Mouse (Mus musculus) kidney, embryonic 14.5 days (tissue): ENCODE measurements around the gene Mllt10. TPM values are rescaled to one million over a fixed set of nuclear protein-coding genes. Genes with fewer than 3 reads are reported as not detected.
"Not testable (repeated sequence)": the region's sequence is repeated elsewhere in the genome, so short reads cannot be mapped to it uniquely, and the experiment has no call there.

Experiments
- ATAC-seq: fragments of 200-750 bp; cut with Nextera tagmentation; 2 replicates; pipeline ENCODE4 v1.8.0; 2017; ENCODE audit warnings: moderate number of reproducible peaks, mild to moderate bottlenecking, moderate TSS enrichment, moderate library complexity; ENCODE audit not compliant: low FRiP score, low TSS enrichment
- H3K27ac ChIP-seq: fragments of 300-500 bp; sonication (generic); 2 replicates; pipeline ENCODE4 v1.5.1; 2014; ENCODE audit warnings: low read depth, mild to moderate bottlenecking, low read length, moderate library complexity, mixed read lengths
- H3K27me3 ChIP-seq: fragments of 300-500 bp; sonication (generic); 2 replicates; pipeline ENCODE4 v1.6.1; 2014; ENCODE audit warnings: mild to moderate bottlenecking, low read length; ENCODE audit not compliant: control insufficient read depth, insufficient read depth
- H3K36me3 ChIP-seq: fragments of 300-500 bp; sonication (generic); 2 replicates; pipeline ENCODE4 v1.6.1; 2014; ENCODE audit warnings: low read length, mixed read lengths; ENCODE audit not compliant: control insufficient read depth, insufficient read depth
- H3K4me1 ChIP-seq: fragments of 300-500 bp; sonication (generic); 2 replicates; pipeline ENCODE4 v1.6.1; 2014; ENCODE audit warnings: low read length, mixed read lengths; ENCODE audit not compliant: control insufficient read depth, insufficient read depth
- H3K4me2 ChIP-seq: fragments of 300-500 bp; sonication (generic); replicated peaks from 2 replicates; pipeline ENCODE4 v1.6.1; 2014; ENCODE audit warnings: low read depth, mild to moderate bottlenecking, low read length
- H3K4me3 ChIP-seq: fragments of 300-500 bp; sonication (generic); 2 replicates; pipeline ENCODE4 v1.5.1; 2014; ENCODE audit warnings: mild to moderate bottlenecking, low read length
- H3K9ac ChIP-seq: fragments of 300-500 bp; sonication (generic); 2 replicates; pipeline ENCODE4 v1.6.1; 2014; ENCODE audit warnings: low read depth, mild to moderate bottlenecking, low read length, moderate library complexity
- H3K9me3 ChIP-seq: fragments of 300-500 bp; sonication (generic); 2 replicates; pipeline ENCODE4 v1.6.1; 2016; ENCODE audit warnings: low read length; ENCODE audit not compliant: control insufficient read depth
- WGBS: fragments of 180-500 bp; shearing (Covaris S2); extraction: QIAGEN DNeasy Blood & Tissue Kit; methylation state at CpG from one replicate; pipeline ENCODE4 v1.1.7; 2014; 5-methylcytosine and 5-hydroxymethylcytosine counted together
- polyA plus RNA-seq: library from polyadenylated mRNA; unstranded; fragments of >200 nt; fragmentation: Nextera tagmentation; extraction: Ambion mirVana; gene quantifications from 2 replicates; pipeline ENCODE4 v1.2.1, GENCODE M21; 2014

Gene Mllt10
- polyA plus RNA-seq, 1 experiment from 2014 or later = 58.7 TPM

DNA sequence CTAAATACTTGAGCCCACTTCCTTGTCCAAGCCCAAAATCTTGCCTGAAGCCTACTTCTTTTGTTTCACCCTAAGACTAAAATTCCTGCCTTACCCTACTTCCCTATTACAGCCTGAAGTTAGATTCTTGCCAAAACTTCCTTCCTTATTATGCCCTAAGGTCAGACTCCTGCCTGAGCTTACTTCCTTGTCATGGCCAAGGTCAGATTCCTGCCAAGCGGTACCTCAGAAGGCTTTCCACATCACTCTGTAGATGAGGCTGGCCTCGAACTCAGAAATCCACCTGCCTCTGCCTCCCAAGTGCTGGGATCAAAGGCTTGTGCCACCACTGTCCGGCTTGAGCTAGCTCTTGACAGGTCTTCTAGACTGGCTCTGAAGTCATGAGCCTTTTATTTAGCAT lies 32.7 kb downstream of the Mllt10 start:
- H3K4me2 ChIP-seq, H3K9me3 ChIP-seq, H3K4me1 ChIP-seq, H3K9ac ChIP-seq, H3K27me3 ChIP-seq, H3K4me3 ChIP-seq, ATAC-seq, H3K27ac ChIP-seq: not testable (repeated sequence)
- H3K36me3 ChIP-seq = peaks cover 74% of the 10 kb centered on the region
- 93% methylated on average over 3 of the region's 3 CpGs for WGBS

DNA sequence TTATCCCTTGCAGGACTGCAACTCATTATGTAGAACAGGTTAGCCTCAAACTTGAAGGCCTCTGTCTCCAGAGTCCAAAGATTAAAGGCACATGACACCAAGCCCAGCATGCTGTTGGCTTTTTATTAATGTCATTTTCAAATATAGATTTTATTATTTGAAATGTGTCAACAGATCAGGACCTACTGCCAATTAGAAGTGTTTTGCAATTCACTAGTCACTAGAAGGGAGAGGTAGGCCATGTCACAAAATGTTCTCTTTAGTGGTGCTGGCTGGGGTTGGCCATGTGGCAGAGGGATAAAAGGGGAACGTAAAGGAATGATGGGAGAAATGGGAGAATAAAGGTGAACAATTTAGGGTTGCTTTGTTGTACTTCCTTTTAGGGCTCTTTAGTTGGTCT lies 38.8 kb downstream of the Mllt10 start:
- no peak overlapping the region for H3K27ac ChIP-seq
- H3K4me1 ChIP-seq = no peaks in the 10 kb centered on the region
- H3K4me3 ChIP-seq = no peak overlapping the region
- 100% methylated on average over 1 of the region's 1 CpGs for WGBS
- ATAC-seq = no peak
- no peaks in the 10 kb centered on the region for H3K27me3 ChIP-seq
- peaks cover 40% of the 10 kb centered on the region for H3K36me3 ChIP-seq
- H3K4me2 ChIP-seq = no peak overlapping the region
- no peak overlapping the region for H3K9ac ChIP-seq
- no peaks in the 10 kb centered on the region for H3K9me3 ChIP-seq

DNA sequence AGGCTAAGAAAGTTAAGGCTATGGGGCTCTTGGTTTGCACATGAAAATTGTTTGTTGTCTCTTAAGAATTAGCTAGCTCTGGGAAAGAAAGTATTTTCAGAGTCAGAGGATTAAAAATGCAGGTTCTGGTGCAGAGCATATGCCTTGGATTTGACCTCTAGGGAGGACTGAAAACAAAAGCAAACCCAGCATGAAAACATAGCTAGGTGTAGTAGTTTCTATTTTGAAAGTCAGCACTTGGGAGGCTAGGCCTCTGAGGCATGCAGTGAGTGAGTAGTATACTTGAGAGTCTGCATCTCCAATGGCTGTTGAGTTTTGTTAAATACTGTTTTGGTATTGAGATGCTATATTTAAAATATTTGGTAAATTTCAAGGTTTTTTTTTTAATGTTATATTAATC lies 39.3 kb downstream of the Mllt10 start:
- no peaks in the 10 kb centered on the region for H3K27me3 ChIP-seq
- peaks cover 39% of the 10 kb centered on the region for H3K36me3 ChIP-seq
- ATAC-seq = no peak
- H3K27ac ChIP-seq = no peak overlapping the region
- no peak overlapping the region for H3K4me2 ChIP-seq
- H3K4me3 ChIP-seq = no peak overlapping the region
- no peaks in the 10 kb centered on the region for H3K4me1 ChIP-seq
- H3K9me3 ChIP-seq = no peaks in the 10 kb centered on the region
- no peak overlapping the region for H3K9ac ChIP-seq

DNA sequence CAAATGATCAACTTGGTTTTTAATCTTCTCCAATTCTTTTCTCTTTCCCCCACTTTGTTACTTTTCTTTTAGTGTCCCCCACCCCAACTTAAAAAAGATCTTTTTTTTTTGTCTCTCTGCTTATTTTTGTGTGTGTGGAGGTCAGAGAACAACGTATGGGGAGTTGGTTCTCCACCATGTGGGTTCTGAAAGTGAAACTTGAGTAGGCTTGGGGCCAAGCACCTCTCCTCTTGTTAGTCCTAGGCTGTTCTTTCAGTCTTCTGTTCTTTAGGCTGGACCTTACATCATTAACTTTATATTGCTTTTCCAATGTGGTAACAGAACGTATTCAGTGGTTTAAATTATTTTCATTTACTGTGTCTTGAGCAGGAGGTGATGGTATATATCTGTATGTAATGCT lies 40.8 kb downstream of the Mllt10 start:
- H3K4me1 ChIP-seq = no peaks in the 10 kb centered on the region
- WGBS = 47% methylated on average over 2 of the region's 2 CpGs
- no peak for ATAC-seq
- no peak overlapping the region for H3K4me3 ChIP-seq
- H3K9ac ChIP-seq = no peak overlapping the region
- peaks cover 32% of the 10 kb centered on the region for H3K36me3 ChIP-seq
- H3K4me2 ChIP-seq = no peak overlapping the region
- H3K27ac ChIP-seq = no peak overlapping the region
- no peaks in the 10 kb centered on the region for H3K27me3 ChIP-seq
- no peaks in the 10 kb centered on the region for H3K9me3 ChIP-seq

DNA sequence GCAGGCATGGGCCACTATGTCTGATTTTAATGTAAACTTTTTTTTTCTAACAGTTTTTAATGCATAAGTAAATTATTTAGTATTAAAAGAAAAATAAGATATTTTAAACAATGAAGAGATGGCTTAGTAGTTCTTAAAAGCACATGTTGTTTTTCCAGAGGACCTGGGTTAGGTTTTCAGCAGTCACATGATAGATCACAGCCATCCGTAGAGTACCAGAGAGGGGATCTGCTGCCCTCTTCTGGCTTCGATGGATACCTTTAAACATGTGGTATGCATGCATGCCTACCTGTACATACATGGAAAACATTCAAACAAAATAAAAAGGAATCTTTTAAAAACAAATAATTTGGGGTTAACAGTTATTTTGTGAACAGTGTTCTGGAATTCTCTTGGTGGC lies 45.9 kb downstream of the Mllt10 start:
- no peak overlapping the region for H3K4me2 ChIP-seq
- H3K36me3 ChIP-seq = peaks cover 29% of the 10 kb centered on the region

DNA sequence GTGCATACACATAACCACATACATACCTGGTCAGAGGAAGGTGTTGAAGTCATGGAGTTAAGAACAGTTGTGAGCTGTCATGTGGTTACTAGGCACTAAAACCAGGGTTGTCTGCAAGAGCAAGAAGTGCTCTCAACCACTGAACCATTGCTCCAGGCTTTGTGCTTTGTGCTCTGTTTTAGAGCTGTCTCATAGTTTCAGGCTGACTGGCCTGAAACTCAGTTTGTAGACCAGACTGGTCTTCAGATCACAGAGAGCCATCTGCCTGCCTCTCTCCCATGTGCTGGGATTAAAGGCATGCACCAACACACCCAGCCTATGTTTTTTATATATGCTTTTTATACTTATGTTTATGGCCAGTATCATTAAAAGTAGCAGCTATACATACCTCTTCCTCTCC lies 52.5 kb downstream of the Mllt10 start:
- Histone ChIP-seq H3K4me2 (no peak overlapping the region), H3K27me3 (no peaks in the 10 kb centered on the region)

More for the DNA sequence above, 45.9 kb downstream of the Mllt10 start:
- Histone ChIP-seq H3K9me3 (no peaks in the 10 kb centered on the region), H3K27ac (no peak overlapping the region), H3K27me3 (no peaks in the 10 kb centered on the region), H3K9ac (no peak overlapping the region), H3K4me3 (no peak overlapping the region), H3K4me1 (no peaks in the 10 kb centered on the region)
- WGBS = 88% methylated on average over 2 of the region's 2 CpGs
- ATAC-seq = no peak

DNA sequence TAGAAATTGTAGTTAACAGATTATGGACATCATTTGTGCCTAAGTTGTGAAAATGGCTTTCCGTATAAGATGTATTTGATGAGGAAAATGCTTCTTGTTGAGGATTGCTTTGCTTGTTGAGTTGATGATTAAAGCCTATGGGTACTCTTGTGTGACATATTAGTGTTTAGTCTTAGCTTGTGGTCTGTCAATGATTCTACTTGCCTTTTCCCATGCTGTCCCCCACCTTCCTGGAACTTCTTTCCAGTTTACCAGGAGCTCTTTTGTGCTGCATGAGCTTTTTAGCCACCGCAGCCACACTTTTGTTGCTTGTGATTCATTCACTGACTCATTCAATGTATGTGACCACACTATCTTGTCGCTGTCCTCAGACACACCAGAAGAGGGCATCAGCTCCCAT lies 53.2 kb downstream of the Mllt10 start:
- WGBS = 83% methylated on average over 3 of the region's 3 CpGs
- H3K36me3 ChIP-seq = peaks cover 8% of the 10 kb centered on the region
- H3K27ac ChIP-seq = no peak overlapping the region

More for the DNA sequence above, 52.5 kb downstream of the Mllt10 start:
- no peak overlapping the region for H3K27ac ChIP-seq
- no peak for ATAC-seq
- H3K9me3 ChIP-seq = no peaks in the 10 kb centered on the region
- H3K4me1 ChIP-seq = no peaks in the 10 kb centered on the region
- no peak overlapping the region for H3K9ac ChIP-seq
- H3K36me3 ChIP-seq = peaks cover 5% of the 10 kb centered on the region
- H3K4me3 ChIP-seq = no peak overlapping the region

DNA sequence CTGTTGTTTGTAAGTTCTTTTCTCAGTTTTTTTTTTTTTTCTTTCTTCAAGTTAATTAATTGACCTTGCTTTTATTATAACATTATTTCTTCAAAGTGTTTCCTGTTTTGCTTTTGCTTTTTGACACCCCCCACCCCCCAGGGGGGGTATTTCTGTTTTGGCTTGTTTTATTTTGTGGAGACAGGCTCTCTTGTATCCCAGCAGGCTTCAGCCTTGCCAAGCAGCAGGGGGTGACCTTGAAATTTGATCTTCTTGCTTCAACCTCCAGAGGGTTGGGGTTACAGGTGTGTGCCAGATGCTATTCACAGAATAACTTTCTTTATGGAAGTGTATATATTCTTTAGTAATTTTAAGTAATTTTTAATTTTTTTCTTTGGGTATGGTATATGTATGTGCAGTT lies 56.4 kb downstream of the Mllt10 start:
- Histone ChIP-seq H3K27me3 (no peaks in the 10 kb centered on the region), H3K36me3 (peaks cover 15% of the 10 kb centered on the region; the same call in 1 of the 2 replicates)
- no peak for ATAC-seq

More for the DNA sequence above, 53.2 kb downstream of the Mllt10 start:
- Histone ChIP-seq H3K4me1 (no peaks in the 10 kb centered on the region), H3K4me2 (no peak overlapping the region), H3K9ac (no peak overlapping the region), H3K27me3 (no peaks in the 10 kb centered on the region), H3K9me3 (no peaks in the 10 kb centered on the region), H3K4me3 (no peak overlapping the region)
- ATAC-seq = 0 out of 2 replicates have a peak, but pooled peaks have one; percentile 35

DNA sequence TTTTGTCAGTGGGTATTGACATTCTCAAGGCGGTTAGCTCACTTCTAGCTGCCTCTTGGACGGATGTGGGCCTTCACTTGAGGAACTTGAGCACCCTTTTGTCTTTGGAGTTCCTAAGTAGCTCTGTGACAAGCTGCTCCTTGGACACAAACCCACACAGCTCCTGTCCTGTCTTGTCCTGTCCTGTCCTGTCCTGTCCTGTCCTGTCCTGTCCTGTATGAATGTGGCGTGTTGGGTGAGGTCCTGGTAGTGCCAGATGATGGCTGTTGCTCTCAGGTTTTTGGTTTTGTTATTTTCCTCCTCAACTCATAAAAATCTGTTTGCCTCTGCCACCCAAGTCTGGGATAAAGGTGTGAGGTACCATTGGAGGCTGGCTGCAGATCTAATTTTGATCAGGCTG lies 61.4 kb downstream of the Mllt10 start:
- H3K36me3 ChIP-seq = peaks cover 19% of the 10 kb centered on the region; the same call in 1 of the 2 replicates
- 82% methylated on average over 3 of the region's 3 CpGs for WGBS

More for the DNA sequence above, 56.4 kb downstream of the Mllt10 start:
- no peak overlapping the region for H3K9ac ChIP-seq
- no peaks in the 10 kb centered on the region for H3K9me3 ChIP-seq
- H3K4me3 ChIP-seq = no peak overlapping the region
- H3K27ac ChIP-seq = no peak overlapping the region
- no peaks in the 10 kb centered on the region for H3K4me1 ChIP-seq
- no peak overlapping the region for H3K4me2 ChIP-seq

DNA sequence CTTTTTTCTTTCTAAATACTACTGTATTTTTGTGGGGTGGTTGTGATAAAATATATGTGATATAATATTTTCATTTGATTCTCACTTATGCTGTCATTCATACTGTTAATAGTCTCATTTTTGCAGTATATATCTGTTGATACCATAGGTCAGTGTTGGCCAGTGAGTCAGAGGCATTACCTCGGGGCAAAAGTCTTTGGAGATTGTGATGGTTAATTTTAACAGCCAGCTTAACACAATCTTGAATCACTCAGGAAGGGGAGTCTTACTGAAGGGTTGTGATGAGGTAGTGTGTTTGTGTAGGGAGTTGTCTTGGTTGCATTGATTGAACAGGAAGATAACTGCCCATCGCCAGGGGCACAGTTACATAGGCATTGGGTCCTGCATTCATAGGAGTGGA lies 83.1 kb downstream of the Mllt10 start:
- Histone ChIP-seq H3K9ac (no peak overlapping the region), H3K27ac (no peak overlapping the region), H3K9me3 (no peaks in the 10 kb centered on the region), H3K4me1 (no peaks in the 10 kb centered on the region), H3K4me3 (no peak overlapping the region), H3K27me3 (no peaks in the 10 kb centered on the region), H3K4me2 (no peak overlapping the region), H3K36me3 (peaks cover 27% of the 10 kb centered on the region; the same call in 1 of the 2 replicates)
- 86% methylated on average over 2 of the region's 2 CpGs for WGBS
- ATAC-seq = no peak

More for the DNA sequence above, 61.4 kb downstream of the Mllt10 start:
- Histone ChIP-seq H3K27ac (no peak overlapping the region), H3K9ac (no peak overlapping the region), H3K9me3 (no peaks in the 10 kb centered on the region), H3K4me1 (no peaks in the 10 kb centered on the region), H3K4me3 (no peak overlapping the region), H3K4me2 (no peak overlapping the region), H3K27me3 (no peaks in the 10 kb centered on the region)
- no peak for ATAC-seq
